Mouse (Mus musculus): Measurements from ENCODE around the gene Car5a. TPM values are rescaled to one million over a fixed set of nuclear protein-coding genes. Genes with fewer than 3 reads are reported as not detected.

Car5a gene
- total and polyA plus RNA-seq, 3 experiments = 0.16 to 0.68 (median 0.57) TPM

DNA sequence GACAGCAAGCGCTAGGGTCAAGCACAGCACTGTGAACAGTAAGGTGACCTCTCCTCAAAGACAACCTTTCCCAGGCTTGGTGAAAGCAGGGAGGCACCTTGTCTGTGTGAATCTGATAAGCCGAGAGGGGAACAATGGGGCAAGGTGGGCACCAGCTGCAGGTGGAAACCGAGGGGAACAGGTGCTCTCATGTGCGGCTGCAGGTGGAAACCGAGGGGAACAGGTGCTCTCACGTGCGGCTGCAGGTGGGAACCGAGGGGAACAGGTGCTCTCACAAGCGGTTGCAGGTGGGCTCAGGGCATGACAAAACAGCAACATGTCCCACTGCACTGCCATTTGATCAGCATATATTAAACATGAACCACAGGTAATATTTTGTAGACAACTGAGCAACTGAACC, 47.5 kb downstream of the Car5a start:
- peak overlapping the region; percentile 10; the same call in 1 of the 2 replicates for H3K4me3 ChIP-seq (ENCODE audit: low read depth, low read length)
- DNase-seq (ENCODE audit: low spot score) (no peak), ATAC-seq (ENCODE audit: extremely low read depth, insufficient number of reproducible peaks, low FRiP score, poor library complexity, severe bottlenecking) (no peak)
- TF ChIP-seq GATA1 (IDR thresholded peaks at IDR 0.05; ENCODE audit: borderline replicate concordance, low read length) (no peak), TAL1 (conservative IDR thresholded peaks at IDR 0.05; ENCODE audit: low read depth, low read length) (no peak)
- no peaks in the 10 kb centered on the region for H3K9me3 ChIP-seq (replicated peaks)
- peaks cover 70% of the 10 kb centered on the region for H3K4me1 ChIP-seq (ENCODE audit: insufficient read depth, low read depth, low read length)
- H3K36me3 ChIP-seq (replicated peaks) = peaks cover 96% of the 10 kb centered on the region
- no peaks in the 10 kb centered on the region for H3K27me3 ChIP-seq (ENCODE audit: insufficient read depth, low read length)

DNA sequence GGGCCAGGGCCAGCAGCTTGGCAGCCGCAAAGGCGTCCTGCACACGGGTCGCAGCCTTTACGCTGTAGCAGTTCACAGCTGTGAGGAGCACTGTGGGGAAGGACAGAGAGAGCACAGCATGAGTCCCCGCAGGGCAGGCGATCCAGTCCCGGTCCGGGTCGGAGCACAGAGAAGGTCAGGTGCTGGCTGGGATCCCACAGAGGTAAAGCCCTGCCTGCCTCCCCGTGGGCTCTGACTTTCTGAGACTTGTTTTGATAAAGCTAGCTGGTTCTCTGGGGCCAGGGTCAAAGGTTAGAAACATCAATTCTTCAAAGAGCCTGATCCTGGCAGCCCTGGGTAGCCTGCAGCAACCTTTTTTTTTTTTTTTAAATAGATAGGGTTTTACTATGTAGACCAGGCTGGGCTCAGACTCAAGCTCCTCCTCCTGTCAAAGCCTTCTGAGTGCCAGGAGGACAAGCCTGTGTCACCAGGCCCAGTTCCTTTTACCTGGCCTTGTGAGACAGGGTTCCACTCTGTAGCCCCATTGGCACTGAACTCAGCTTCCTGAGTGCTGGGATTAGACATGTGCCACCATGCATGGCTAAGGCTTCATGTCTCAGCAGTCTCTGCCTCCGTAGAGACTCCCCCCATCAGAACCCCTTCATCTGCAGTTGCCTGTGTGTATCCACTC, 48.1 kb downstream of the Car5a start:
- no peak overlapping the region for H3K4me3 ChIP-seq (ENCODE audit: low read depth, low read length)
- H3K36me3 ChIP-seq (replicated peaks) = peaks cover 96% of the 10 kb centered on the region
- no peak for ATAC-seq (ENCODE audit: extremely low read depth, insufficient number of reproducible peaks, low FRiP score, poor library complexity, severe bottlenecking)
- TF ChIP-seq CTCF (IDR thresholded peaks at IDR 0.05; ENCODE audit: low read depth, low read length) (no peak), POLR2AphosphoS5 (IDR thresholded peaks at IDR 0.05; ENCODE audit: insufficient replicate concordance, low read depth, low read length) (no peak), GATA1 (IDR thresholded peaks at IDR 0.05; ENCODE audit: borderline replicate concordance, low read length) (no peak), GATA2 (IDR thresholded peaks at IDR 0.05; ENCODE audit: borderline replicate concordance, low read depth, low read length) (no peak), TAL1 (conservative IDR thresholded peaks at IDR 0.05; ENCODE audit: low read depth, low read length) (no peak)
- H3K9me3 ChIP-seq (replicated peaks) = no peaks in the 10 kb centered on the region
- H3K4me1 ChIP-seq (ENCODE audit: insufficient read depth, low read depth, low read length) = peaks cover 64% of the 10 kb centered on the region
- DNase-seq (ENCODE audit: low spot score) = no peak
- no peaks in the 10 kb centered on the region for H3K27me3 ChIP-seq (ENCODE audit: insufficient read depth, low read length)

DNA sequence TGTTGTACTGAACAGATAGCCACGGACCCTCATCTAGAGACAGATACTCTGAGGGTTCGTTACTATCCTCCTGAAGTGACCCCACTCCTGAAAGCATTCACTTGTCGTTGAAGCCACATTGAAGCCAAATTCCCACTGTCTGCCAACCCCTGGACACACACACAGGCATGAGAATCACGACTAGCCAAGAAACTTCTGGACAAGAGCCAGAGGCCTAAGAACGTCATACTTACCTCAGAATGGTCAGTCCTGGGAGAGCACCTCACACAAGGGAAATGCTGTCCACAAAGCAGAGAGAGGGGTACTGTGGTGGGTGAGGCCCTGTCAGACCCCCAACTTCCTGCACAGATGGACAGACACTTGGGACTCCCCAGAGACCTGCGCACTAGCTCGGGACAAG, 48.8 kb downstream of the Car5a start:
- H3K4me1 ChIP-seq (ENCODE audit: insufficient read depth, low read depth, low read length) = peaks cover 57% of the 10 kb centered on the region
- no peaks in the 10 kb centered on the region for H3K27me3 ChIP-seq (ENCODE audit: insufficient read depth, low read length)
- DNase-seq (ENCODE audit: low spot score) (no peak), ATAC-seq (ENCODE audit: extremely low read depth, insufficient number of reproducible peaks, low FRiP score, poor library complexity, severe bottlenecking) (no peak)
- peaks cover 96% of the 10 kb centered on the region for H3K36me3 ChIP-seq (replicated peaks)
- H3K4me3 ChIP-seq (ENCODE audit: low read depth, low read length) = no peak overlapping the region
- no peaks in the 10 kb centered on the region for H3K9me3 ChIP-seq (replicated peaks)
- TF ChIP-seq CTCF (IDR thresholded peaks at IDR 0.05; ENCODE audit: low read depth, low read length) (no peak), GATA1 (IDR thresholded peaks at IDR 0.05; ENCODE audit: borderline replicate concordance, low read length) (no peak), GATA2 (IDR thresholded peaks at IDR 0.05; ENCODE audit: borderline replicate concordance, low read depth, low read length) (no peak), TAL1 (conservative IDR thresholded peaks at IDR 0.05; ENCODE audit: low read depth, low read length) (no peak), POLR2AphosphoS5 (IDR thresholded peaks at IDR 0.05; ENCODE audit: insufficient replicate concordance, low read depth, low read length) (no peak)

DNA sequence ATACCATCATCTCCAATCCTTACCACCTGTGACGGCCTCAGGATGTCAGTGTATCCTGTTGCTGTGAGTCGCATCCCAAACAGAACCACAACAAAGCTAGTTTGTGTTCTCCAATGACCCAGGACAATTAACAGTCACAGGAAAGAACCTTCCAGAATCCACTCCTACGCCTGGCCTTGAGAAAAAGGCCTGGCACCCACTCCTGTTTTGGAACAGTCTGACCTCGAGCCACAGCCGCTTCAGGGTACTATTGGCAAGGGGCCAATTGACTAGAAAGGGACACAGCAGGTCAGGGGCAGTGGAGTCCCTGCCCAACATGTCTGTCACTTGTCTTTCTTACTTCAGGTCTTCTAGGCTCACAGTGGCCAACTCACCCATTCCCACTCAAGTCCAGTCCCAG, 51.8 kb downstream of the Car5a start:
- H3K4me1 ChIP-seq (ENCODE audit: insufficient read depth, low read depth, low read length) = peaks cover 29% of the 10 kb centered on the region
- DNase-seq (ENCODE audit: low spot score) (no peak), ATAC-seq (ENCODE audit: extremely low read depth, insufficient number of reproducible peaks, low FRiP score, poor library complexity, severe bottlenecking) (no peak)
- no peaks in the 10 kb centered on the region for H3K27me3 ChIP-seq (ENCODE audit: insufficient read depth, low read length)
- H3K36me3 ChIP-seq (replicated peaks) = peaks cover 100% of the 10 kb centered on the region
- TF ChIP-seq POLR2AphosphoS5 (IDR thresholded peaks at IDR 0.05; ENCODE audit: insufficient replicate concordance, low read depth, low read length) (no peak), GATA1 (IDR thresholded peaks at IDR 0.05; ENCODE audit: borderline replicate concordance, low read length) (no peak), GATA2 (IDR thresholded peaks at IDR 0.05; ENCODE audit: borderline replicate concordance, low read depth, low read length) (no peak), CTCF (IDR thresholded peaks at IDR 0.05; ENCODE audit: low read depth, low read length) (no peak), TAL1 (conservative IDR thresholded peaks at IDR 0.05; ENCODE audit: low read depth, low read length) (no peak)
- no peak overlapping the region for H3K4me3 ChIP-seq (ENCODE audit: low read depth, low read length)
- H3K9me3 ChIP-seq (replicated peaks) = no peaks in the 10 kb centered on the region

DNA sequence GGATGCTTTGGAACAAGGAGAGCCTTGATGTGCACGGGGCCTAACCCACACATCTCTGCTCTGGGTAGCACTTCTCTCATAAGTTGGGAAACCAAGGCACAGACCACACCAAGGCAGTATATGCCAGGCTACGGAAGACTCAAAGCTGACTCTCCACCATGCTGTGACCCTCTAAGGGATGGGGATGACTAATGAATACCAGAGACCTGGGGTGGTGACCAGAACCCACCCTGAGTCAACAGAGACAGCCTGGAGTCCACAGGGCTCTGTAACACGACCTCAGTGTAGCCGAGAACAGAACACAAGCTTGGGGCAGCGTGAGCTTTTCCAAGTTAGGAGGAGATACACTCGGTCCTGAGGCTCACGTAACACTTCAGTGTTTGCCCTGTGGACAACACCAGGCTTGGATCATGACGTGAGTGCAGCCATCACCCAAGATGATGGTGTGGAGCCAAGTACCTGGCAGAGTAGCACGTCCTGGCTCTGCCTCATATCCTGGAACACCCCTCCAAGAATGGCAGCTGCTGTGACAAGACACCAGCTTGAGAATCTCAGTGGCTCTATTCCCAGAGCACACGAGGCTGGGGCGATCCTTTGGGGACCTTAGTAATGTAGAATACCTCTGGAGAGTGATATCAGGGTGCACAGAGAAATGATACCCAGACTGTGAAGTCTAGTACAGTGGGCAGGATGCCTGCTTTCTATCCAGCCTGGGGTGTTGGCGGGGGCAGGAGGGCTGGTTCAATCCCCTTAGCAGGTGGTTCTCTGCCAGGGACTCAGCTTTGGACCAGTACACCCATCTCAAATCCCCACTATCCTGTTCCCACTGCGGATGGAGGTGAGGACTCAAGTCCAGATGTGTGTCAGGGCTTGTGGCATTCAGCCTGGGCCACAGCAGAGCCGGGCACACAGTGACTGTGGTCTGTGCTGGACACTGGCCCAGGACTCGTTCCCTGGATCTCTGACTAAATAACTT, 54.6 kb downstream of the Car5a start:
- Histone ChIP-seq H3K36me3 (replicated peaks) (peaks cover 100% of the 10 kb centered on the region), H3K27me3 (ENCODE audit: insufficient read depth, low read length) (no peaks in the 10 kb centered on the region), H3K4me1 (ENCODE audit: insufficient read depth, low read depth, low read length) (peaks cover 11% of the 10 kb centered on the region; the same call in 1 of the 2 replicates), H3K9me3 (replicated peaks) (no peaks in the 10 kb centered on the region), H3K4me3 (ENCODE audit: low read depth, low read length) (no peak overlapping the region)
- ATAC-seq (ENCODE audit: extremely low read depth, insufficient number of reproducible peaks, low FRiP score, poor library complexity, severe bottlenecking) = no peak
- TF ChIP-seq POLR2AphosphoS5 (IDR thresholded peaks at IDR 0.05; ENCODE audit: insufficient replicate concordance, low read depth, low read length) = no peak
- no peak for TF ChIP-seq TAL1 (conservative IDR thresholded peaks at IDR 0.05; ENCODE audit: low read depth, low read length)
- no peak for TF ChIP-seq GATA1 (IDR thresholded peaks at IDR 0.05; ENCODE audit: borderline replicate concordance, low read length)
- no peak for TF ChIP-seq GATA2 (IDR thresholded peaks at IDR 0.05; ENCODE audit: borderline replicate concordance, low read depth, low read length)
- no peak for TF ChIP-seq CTCF (IDR thresholded peaks at IDR 0.05; ENCODE audit: low read depth, low read length)
- no peak for DNase-seq (ENCODE audit: low spot score)

DNA sequence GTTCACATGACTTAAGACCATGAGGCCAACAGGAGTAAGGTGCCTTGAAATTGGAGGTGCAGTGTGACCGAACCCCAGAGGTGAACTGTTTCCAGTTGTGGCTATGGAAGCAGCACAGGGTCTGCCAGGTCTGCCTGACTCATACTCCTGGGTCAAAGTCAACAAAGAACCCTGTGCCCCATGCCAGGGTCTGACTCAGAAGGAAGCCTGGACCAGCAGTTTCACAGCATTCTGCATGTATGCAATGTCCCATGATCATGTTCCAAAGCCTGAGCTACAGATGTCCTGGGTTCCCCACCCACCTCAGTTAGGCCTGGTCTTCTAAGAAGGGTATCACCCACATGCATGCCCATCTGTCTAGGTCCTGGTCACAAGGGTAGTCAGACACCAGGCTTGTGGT, 55.4 kb downstream of the Car5a start:
- Histone ChIP-seq H3K9me3 (replicated peaks) (no peaks in the 10 kb centered on the region), H3K27me3 (ENCODE audit: insufficient read depth, low read length) (no peaks in the 10 kb centered on the region), H3K4me3 (ENCODE audit: low read depth, low read length) (no peak overlapping the region), H3K4me1 (ENCODE audit: insufficient read depth, low read depth, low read length) (peaks cover 6% of the 10 kb centered on the region; the same call in 1 of the 2 replicates), H3K36me3 (replicated peaks) (peaks cover 100% of the 10 kb centered on the region)
- ATAC-seq (ENCODE audit: extremely low read depth, insufficient number of reproducible peaks, low FRiP score, poor library complexity, severe bottlenecking) = no peak
- TF ChIP-seq GATA2 (IDR thresholded peaks at IDR 0.05; ENCODE audit: borderline replicate concordance, low read depth, low read length) (no peak), TAL1 (conservative IDR thresholded peaks at IDR 0.05; ENCODE audit: low read depth, low read length) (no peak), GATA1 (IDR thresholded peaks at IDR 0.05; ENCODE audit: borderline replicate concordance, low read length) (no peak), POLR2AphosphoS5 (IDR thresholded peaks at IDR 0.05; ENCODE audit: insufficient replicate concordance, low read depth, low read length) (no peak), CTCF (IDR thresholded peaks at IDR 0.05; ENCODE audit: low read depth, low read length) (no peak)
- no peak for DNase-seq (ENCODE audit: low spot score)
